Mouse (Mus musculus) left cerebral cortex, adult 9 months (tissue): ENCODE measurements at regions not wholly inside any gene's neighbourhood (a gene's known extent, or its start where the extent isn't known, plus 50 kb on each side); places are given as distances from the start of the nearest gene placed in this dataset.

Experiments
- DNase-seq, 2 experiments: peaks; one replicate each; pipeline ENCODE4 v3.0.0; 2022; ENCODE audit warnings: low spot score in 2 of 2

- DNase-seq, result no peak
Observed at GRCm38 (mm10) chr8:30482956-30483355, 2945.6 kb upstream of the 5930422O12Rik start.

GRCm38 (mm10) chr8:30494851-30495355 lies 2933.6 kb upstream of the 5930422O12Rik start:
- DNase-seq, result no peak

GRCm38 (mm10) chr8:30502164-30502563 lies 2926.3 kb upstream of the 5930422O12Rik start:
- DNase-seq, result no peak

DNA sequence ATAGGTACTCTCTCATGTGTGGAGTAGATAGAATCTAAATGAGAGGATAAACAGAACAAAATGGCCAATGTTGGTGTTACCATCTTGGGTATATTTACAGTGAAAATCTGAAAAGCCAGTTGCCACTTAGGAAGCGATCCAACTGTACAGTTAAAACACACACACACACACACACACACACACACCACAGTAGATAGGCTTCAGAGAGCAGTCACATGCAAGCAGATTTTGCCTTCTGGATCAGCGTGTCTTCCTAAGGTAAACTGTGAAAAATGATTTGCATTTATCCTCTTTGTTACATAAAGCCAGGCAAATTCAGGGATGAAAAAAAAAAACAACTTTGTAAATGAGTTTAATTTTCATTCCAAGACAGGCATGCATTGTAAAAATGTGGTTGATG lies 2917.2 kb upstream of the 5930422O12Rik start:
- peak in 1 of 2 experiments; percentile 3 for DNase-seq

- no peak for DNase-seq
Observed at GRCm38 (mm10) chr8:30522806-30523462, 2905.6 kb upstream of the 5930422O12Rik start.

GRCm38 (mm10) chr8:30532862-30533500 lies 2895.5 kb upstream of the 5930422O12Rik start:
- no peak for DNase-seq

GRCm38 (mm10) chr8:30533501-30533870 lies 2895.0 kb upstream of the 5930422O12Rik start:
- no peak for DNase-seq

GRCm38 (mm10) chr8:30535450-30535849 lies 2893.1 kb upstream of the 5930422O12Rik start:
- no peak for DNase-seq

DNA sequence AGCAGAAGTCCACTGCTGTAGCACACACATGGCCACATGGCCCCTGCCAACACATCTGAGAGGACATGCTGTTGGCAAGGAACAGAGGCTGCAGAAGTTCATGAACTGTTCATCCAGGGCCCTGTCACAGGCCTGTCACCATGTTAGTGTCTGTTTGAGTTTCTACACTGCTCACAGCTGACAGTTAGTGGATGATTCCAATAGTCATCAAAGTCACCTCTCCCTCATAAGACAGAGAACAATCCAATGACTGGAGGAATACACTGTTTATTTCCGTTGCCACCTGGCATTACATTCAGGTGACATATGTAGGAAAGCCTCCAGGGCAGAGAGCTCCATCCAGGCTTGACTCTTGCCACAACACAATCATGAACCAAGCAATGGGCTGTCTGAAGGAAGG lies 2886.3 kb upstream of the 5930422O12Rik start:
- DNase-seq, result no peak

DNA sequence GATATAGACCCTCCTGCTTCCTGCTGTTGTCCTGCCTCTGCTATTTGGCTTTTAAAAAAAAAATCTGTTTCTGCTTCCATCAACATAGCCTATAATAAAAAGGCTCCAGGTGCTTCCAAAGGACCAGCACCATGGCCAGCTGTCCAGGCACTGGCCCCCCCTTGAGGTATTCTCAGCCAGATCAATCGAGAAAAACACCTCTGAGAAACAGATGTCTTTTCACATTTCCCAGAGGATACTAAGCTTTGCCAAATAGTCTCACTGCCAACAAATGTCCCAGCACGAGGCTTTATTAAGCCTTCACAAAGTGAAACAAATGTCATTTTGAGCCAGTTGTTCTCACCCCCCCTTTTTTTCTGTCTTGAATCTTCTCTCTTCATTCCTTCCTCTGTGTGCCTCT lies 2880.7 kb upstream of the 5930422O12Rik start:
- no peak for DNase-seq

DNA sequence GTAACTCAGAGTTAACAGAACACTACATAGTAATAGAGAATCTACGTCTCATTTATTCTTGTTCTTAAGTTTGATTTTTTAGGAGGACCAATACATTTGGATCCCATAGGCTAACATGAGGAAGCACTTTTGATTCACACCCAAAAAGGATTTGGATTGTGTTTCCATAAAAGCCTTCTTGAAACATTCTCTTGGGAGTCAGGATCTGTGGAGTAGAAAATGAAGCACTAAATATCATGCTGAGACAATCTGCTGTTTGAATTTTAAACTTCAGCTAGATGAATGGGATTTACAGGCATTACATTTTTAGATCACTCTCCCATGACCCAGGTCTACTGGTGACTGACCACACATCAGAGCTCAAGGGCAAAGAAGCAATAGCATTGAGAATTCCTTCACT lies 2877.5 kb upstream of the 5930422O12Rik start:
- no peak for DNase-seq

GRCm38 (mm10) chr8:30557429-30557828 lies 2871.1 kb upstream of the 5930422O12Rik start:
- no peak for DNase-seq

DNA sequence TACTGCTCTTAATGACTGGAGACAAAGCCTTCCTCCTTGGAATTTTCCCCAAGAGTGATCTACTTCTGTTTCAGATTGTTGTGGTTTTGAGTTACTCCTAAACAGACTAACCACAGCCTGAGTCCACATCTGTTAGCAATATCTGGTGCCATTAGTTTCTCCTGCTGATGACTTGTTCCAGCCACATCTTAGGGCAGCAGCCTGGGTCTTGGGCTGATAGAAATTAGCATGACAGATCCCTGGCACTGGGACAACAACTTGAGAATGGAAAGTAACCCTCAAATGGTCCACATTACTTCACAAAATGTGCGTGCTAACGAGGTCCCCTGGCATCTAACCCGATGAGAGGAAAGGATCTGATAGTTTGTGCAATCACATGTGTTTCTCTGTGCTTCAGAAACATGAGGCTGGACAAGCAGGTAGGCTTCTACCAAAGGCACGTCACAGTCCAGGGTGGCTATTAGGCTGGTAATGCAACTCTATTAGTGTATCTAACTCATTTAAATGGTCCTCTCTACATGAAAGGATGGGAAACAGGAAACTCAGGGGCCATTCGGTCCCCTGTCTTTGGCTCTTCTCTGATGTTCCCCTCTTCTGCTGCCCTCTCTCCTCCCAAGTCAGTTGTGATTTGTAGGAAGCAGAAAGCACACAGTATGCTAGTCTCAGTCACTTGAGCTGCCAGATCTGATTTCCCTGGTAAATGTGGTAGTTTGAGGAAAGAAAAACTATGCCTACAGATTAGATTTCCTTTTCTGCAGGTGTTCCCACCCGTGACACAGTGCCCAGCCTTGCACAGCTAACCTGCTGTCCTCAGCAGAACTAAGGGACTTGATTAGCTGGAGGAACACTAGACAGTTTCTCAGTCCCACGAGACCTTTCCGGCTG lies 2866.9 kb upstream of the 5930422O12Rik start:
- no peak for DNase-seq

DNA sequence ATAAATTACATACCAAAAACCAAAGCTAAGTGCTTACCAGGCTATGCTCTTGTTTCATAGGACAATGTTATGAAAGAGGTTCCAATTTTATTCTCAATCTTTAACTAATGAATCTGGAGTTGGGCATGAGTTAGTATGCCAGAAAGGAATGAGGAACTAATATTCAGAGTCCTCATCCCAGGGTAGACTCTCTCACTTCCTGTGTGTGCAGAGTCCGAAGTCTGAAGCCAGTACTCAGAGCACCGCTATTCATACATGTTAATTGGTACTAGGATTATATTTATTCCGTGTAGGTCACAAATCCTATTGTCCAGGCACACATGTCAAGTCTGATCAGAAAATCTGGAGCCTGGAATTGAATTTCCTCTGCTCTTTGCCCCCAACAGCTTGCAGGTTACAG lies 2858.7 kb upstream of the 5930422O12Rik start:
- no peak for DNase-seq

GRCm38 (mm10) chr8:30570547-30570946 lies 2858.0 kb upstream of the 5930422O12Rik start:
- no peak for DNase-seq

GRCm38 (mm10) chr8:30587508-30587907 lies 2841.0 kb upstream of the 5930422O12Rik start:
- DNase-seq, result no peak

DNA sequence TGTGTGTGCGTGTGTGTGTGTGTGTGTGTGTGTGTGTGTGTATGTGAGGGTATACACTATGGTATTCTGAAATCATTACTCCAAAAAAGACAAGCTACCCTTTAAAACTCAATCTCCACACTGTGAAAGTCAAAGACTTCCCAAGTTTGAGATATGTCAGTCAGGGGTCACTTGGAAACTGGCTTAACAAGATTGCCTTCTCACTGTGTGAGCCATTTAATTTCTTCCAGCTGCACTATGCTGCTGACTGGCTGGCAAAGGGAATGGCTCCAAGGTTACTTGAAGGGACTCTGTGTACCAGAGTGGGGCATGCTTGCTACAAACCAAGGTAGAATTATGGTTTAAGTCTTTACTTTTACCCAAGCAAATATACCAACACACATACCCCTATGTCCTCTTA lies 2826.1 kb upstream of the 5930422O12Rik start:
- DNase-seq, result no peak

DNA sequence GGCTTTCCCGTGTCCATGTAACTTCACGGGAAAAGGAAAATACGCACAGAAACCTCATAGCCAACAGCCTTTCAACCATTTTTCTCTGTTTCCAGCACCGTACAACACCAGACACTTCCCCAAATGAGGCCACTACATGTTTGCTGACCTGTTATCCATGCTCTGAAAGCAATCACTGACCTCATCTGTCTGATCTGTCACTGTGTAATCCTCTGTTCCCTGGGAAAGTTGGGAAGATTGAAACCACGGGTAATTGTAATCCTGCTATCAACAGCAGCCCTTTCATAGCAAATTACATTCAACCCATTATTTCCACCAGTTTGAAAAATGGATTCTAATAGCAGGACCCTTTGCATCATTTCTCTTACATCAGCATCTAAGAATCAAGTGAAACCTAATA lies 2798.2 kb upstream of the 5930422O12Rik start:
- no peak for DNase-seq

GRCm38 (mm10) chr8:30636791-30637190 lies 2791.7 kb upstream of the 5930422O12Rik start:
- no peak for DNase-seq

GRCm38 (mm10) chr8:30642866-30643690 lies 2785.4 kb upstream of the 5930422O12Rik start:
- no peak for DNase-seq

DNA sequence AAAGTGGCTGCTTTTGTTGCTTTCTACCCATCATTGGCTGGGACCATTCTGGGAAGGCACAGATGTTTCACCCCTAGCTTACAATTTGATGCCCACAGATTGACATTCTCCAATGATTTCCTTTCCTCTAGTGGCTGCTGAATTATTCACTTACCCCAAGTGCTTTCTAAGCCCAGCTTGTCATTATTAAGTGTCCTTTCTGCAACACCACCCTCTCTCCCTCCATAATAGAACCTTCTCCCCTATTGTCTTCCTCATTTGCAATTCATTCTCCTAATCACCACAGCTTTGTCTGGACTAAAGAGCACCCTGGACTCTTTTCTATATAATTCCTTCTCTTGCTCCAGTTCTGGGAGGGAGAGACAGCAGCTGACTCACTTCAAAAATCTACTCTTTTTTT lies 2780.0 kb upstream of the 5930422O12Rik start:
- no peak for DNase-seq
